Mouse (Mus musculus) small intestine, adult 2 months (tissue): ENCODE results near the gene Itgb1bp1. TPM values are rescaled to one million over a fixed set of nuclear protein-coding genes. Genes with fewer than 3 reads are reported as not detected.

Experiments used
- H3K27ac ChIP-seq: fragments of 200-500 bp; 2 replicates; pipeline ENCODE4 v1.5.1; 2012; ENCODE audit warnings: low read depth, low read length, control low read depth, inconsistent platforms; ENCODE audit not compliant: insufficient read depth
- H3K27me3 ChIP-seq: fragments of 200-500 bp; 2 replicates; pipeline ENCODE4 v1.6.1; 2012; ENCODE audit warnings: mild to moderate bottlenecking, moderate library complexity, low read length, inconsistent platforms; ENCODE audit not compliant: control insufficient read depth, insufficient read depth
- H3K36me3 ChIP-seq: fragments of 200-500 bp; 2 replicates; pipeline ENCODE4 v1.6.1; 2012; ENCODE audit warnings: mild to moderate bottlenecking, low read length, control low read depth, inconsistent platforms; ENCODE audit not compliant: control insufficient read depth, insufficient read depth
- H3K4me1 ChIP-seq: fragments of 200-500 bp; 2 replicates; pipeline ENCODE4 v1.6.1; 2012; ENCODE audit warnings: low read length, inconsistent platforms, mixed read lengths; ENCODE audit not compliant: control insufficient read depth, insufficient read depth, insufficient read length
- H3K4me3 ChIP-seq: fragments of 200-500 bp; 2 replicates; pipeline ENCODE4 v1.5.1; 2012; ENCODE audit warnings: low read depth, mild to moderate bottlenecking, control low read depth, inconsistent platforms, low read length, moderate library complexity
- CTCF ChIP-seq: fragments of 200-500 bp; IDR thresholded peaks from 2 replicates; pipeline ENCODE4 v1.5.1; 2012; ENCODE audit warnings: low read depth, mild to moderate bottlenecking, control low read depth, inconsistent platforms, low read length, moderate library complexity, mixed read lengths; ENCODE audit not compliant: insufficient replicate concordance, insufficient read length; ENCODE audit errors: extremely low read depth
- POLR2A ChIP-seq: fragments of 200-500 bp; IDR thresholded peaks from 2 replicates; pipeline ENCODE4 v1.6.1; 2012; ENCODE audit warnings: low read depth, mild to moderate bottlenecking, control low read depth, inconsistent platforms, low read length, moderate library complexity
- WGBS: fragments of 180-500 bp; shearing (Covaris S2); methylation state at CpG from one replicate; pipeline ENCODE4 v1.1.7; 2018; 5-methylcytosine and 5-hydroxymethylcytosine counted together
- polyA plus RNA-seq: library from polyadenylated mRNA; depleted of rRNA; stranded (reverse); fragments of >200 nt; gene quantifications from 2 replicates; pipeline ENCODE4 v1.2.3, GENCODE M21; 2012; rRNA removed

Gene Itgb1bp1
- polyA plus RNA-seq, 1 experiment = 3.7 TPM

- H3K4me3 ChIP-seq = no peak overlapping the region
These were observed 85.5 kb downstream of the Itgb1bp1 start for GRCm38 (mm10) chr12:21200613-21201012.

GRCm38 (mm10) chr12:21196420-21196819 lies 89.7 kb downstream of the Itgb1bp1 start:
- Histone ChIP-seq H3K36me3 (no peaks in the 10 kb centered on the region; the same call in 1 of the 2 replicates), H3K4me3 (no peak overlapping the region), H3K27me3 (no peaks in the 10 kb centered on the region), H3K27ac (no peak overlapping the region), H3K4me1 (no peaks in the 10 kb centered on the region; the same call in 1 of the 2 replicates)
- no peak for TF ChIP-seq CTCF
- no peak for TF ChIP-seq POLR2A
- WGBS = 77% methylated on average over 4 of the region's 4 CpGs

More at GRCm38 (mm10) chr12:21200613-21201012, 85.5 kb downstream of the Itgb1bp1 start:
- Histone ChIP-seq H3K36me3 (peaks cover 7% of the 10 kb centered on the region), H3K4me1 (peaks cover 11% of the 10 kb centered on the region; the same call in 1 of the 2 replicates), H3K27ac (no peak overlapping the region), H3K27me3 (no peaks in the 10 kb centered on the region)
- WGBS = 35% methylated on average over 8 of the region's 8 CpGs
- TF ChIP-seq POLR2A (no peak), CTCF (no peak)

- TF ChIP-seq POLR2A = no peak
- no peak for TF ChIP-seq CTCF
- H3K27ac ChIP-seq = no peak overlapping the region
- no peaks in the 10 kb centered on the region for H3K27me3 ChIP-seq
- no peak overlapping the region for H3K4me3 ChIP-seq
- H3K4me1 ChIP-seq = no peaks in the 10 kb centered on the region
- 90% methylated on average over 3 of the region's 3 CpGs for WGBS
- no peaks in the 10 kb centered on the region for H3K36me3 ChIP-seq
These were observed 90.6 kb downstream of the Itgb1bp1 start for GRCm38 (mm10) chr12:21195497-21195896.

GRCm38 (mm10) chr12:21191546-21191945 lies 94.5 kb downstream of the Itgb1bp1 start:
- H3K36me3 ChIP-seq = 0 out of 2 replicates have a peak, but pooled peaks cover 1% of the 10 kb centered on the region
- 91% methylated on average over 2 of the region's 2 CpGs for WGBS
- no peaks in the 10 kb centered on the region for H3K27me3 ChIP-seq
- H3K4me1 ChIP-seq = peaks cover 4% of the 10 kb centered on the region; the same call in 1 of the 2 replicates
- H3K27ac ChIP-seq = no peak overlapping the region
- TF ChIP-seq CTCF (no peak), POLR2A (no peak)
- H3K4me3 ChIP-seq = no peak overlapping the region

Other genes with a start within 250 kb of the Itgb1bp1 start
- gene Cpsf3, start 893 bp downstream of the Itgb1bp1 start, polyA plus RNA-seq = 3.7 and 9.9 TPM in 2 replicates
- 10.7 and 63.7 TPM in 2 replicates for gene Iah1, start 30.1 kb upstream of the Itgb1bp1 start, polyA plus RNA-seq
- 3.4 and 10.1 TPM in 2 replicates for gene Adam17, start 87.3 kb upstream of the Itgb1bp1 start, polyA plus RNA-seq
- gene Ywhaq, start 131.4 kb upstream of the Itgb1bp1 start, polyA plus RNA-seq = 13.5 and 39.4 TPM in 2 replicates